Mouse (Mus musculus) adrenal gland, postnatal 10 days (tissue): Measurements from ENCODE around the gene Pcx. TPM values are rescaled to one million over a fixed set of nuclear protein-coding genes. Genes with fewer than 3 reads are reported as not detected.
"Not testable (repeated sequence)": the region's sequence is repeated elsewhere in the genome, so short reads cannot be mapped to it uniquely, and the experiment has no call there.

ENCODE experiments used
- DNase-seq: peaks from one replicate; pipeline ENCODE4 v3.0.0; 2021; ENCODE audit warnings: mixed read lengths
- total RNA-seq, 2 experiments: library from RNA; stranded (reverse); gene quantifications; 2 replicates each; pipeline ENCODE4 v1.2.3; 2021

Gene Pcx
- total RNA-seq, 2 experiments from 2014 or later: 330 to 427 TPM

DNA sequence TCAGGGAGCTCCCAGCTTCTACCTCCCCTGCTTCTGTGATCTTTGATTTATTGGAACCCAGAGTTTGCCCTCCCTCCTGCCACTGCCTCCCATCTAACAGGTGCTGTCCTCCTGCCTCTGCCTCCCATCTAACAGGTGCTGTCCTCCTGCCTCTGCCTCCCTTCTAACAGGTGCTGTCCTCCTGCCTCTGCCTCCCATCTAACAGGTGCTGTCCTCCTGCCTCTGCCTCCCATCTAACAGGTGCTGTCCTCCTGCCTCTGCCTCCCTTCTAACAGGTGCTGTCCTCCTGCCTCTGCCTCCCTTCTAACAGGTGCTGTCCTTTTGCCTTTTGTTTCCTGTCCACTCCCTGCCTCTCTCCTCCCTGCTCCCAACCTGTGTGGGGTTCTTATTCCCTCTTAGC lies 76.5 kb downstream of the Pcx start:
- DNase-seq: not testable (repeated sequence)

DNA sequence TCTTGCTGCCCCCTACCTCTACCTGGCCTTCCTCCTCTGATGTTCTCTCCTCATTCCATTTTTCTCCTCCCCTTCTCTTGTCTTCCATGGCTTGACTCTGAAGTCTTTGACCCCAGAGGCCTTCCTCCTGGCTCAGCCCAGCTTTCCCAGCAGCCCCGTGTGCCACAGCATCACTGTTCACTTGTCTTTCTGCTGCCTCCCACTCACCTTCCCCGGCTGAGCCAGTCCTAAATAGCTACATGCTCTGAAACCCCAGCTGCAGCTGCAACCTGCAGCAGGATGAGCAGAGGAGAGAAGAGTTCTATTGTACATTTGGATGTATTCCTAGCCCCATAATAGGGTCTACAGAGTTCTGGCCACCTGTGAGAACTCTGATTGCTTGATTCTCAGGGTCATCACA lies 77.2 kb downstream of the Pcx start:
- no peak for DNase-seq

DNA sequence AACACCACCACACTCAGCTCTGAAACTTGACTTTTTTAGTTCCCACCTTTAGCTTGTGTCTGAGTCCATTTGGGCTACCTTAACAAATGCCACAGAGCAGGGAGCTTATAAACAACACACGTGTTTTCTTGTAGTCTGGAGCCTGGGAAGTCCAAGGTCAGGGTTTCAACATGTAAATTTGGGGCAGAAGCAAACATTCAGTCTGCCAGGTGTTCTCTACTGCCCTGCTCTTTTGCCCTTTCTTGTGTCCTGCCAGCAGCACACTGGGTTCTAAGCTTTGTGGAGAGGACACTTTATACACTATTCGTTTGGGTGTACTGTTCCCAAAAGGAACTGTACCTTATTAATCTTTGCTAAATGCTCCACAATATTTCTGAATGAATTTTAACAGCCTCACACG lies 78.2 kb downstream of the Pcx start:
- peak; percentile 20 for DNase-seq

DNA sequence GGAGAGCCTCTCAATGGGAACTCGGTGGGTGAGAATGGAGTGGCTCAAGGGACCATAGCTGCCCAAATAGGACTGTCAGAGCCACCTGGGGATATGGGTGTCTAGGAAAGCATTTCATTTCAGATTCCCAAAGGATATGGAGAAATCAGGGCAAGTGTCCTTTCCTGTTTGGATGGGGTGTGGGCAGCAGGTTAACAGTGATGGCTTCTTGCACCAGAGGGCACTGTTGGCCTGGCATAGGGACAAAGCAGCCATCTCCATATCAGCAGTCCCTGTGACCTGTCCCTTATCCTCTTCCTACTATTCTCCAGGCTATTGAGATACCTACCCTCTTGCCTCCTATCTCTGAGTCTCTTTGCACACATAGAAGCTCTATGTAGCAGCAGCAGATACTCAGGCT lies 78.8 kb downstream of the Pcx start:
- peak; percentile 54 for DNase-seq

DNA sequence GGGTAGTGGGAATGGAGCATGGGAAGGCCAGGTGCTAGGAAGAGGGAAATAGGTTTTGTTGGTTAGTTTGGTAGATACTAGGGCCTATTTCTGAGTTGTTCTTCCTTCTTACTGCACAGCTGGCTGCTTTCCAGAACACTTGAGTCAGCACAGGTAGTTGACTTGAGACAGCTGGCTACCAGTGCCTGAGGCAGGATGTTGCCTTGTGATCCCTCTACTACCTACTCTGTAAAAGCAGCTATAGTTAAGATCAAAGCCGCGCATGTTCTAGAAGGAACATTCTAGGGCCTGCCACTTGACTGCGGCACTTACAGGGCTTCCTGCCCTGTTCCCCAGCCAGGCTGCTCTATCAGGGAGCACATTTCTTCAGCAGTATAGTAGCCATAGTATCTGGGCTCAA lies 79.8 kb downstream of the Pcx start:
- no peak for DNase-seq

DNA sequence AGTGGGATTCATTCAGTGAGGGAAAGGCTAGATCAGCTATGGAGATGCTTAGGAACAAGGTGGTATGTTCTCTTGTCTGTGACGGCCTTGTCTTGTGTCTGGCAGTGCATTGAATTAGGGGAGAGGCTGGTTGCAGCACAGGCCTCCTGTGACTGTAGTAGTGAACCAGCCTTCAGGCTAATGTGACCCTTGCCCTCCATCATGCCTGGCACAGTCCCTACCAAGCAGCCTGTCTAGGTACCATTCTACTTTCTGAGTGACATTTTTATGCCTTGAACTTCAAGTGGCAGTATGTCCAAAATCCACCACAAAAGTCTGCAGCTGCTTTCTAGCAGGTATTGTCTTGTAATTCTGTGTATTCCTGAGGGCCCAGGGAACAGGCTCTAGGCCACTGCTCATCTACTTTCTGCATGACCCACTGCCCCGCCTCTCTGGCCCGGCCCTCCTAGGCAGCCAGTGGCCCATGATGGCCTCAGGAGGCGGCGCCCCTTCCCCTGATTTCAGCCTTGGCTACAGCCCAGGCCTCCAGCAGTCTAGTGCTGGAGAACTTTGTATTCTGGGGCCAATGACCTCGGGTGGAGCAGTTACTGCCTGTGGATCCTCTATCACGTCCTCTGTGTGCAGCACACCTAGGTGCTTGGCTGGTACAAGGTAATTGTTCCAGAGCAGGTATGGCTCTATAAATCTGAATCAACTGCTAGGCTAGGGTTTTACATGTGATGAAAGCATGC lies 83.7 kb downstream of the Pcx start:
- no peak for DNase-seq

DNA sequence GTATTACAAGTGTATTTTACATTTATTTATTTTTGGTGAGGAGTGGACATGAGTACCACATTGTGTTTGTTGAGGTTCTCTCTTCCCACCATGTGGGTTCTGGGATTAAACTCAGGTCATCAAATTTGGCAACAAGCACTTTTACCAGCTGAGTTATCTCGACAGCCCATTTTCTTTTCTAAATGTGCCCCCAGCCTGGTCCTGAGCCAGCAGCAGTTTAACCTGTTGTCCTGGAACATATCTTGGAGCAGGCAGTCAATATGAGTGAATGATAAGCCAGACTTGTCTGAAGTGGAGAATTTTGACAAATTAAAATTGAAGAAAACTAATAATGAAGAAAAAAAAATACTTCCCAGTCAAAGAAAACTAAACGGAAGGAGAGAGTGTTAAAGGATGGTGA lies 85.8 kb downstream of the Pcx start:
- DNase-seq: no peak

DNA sequence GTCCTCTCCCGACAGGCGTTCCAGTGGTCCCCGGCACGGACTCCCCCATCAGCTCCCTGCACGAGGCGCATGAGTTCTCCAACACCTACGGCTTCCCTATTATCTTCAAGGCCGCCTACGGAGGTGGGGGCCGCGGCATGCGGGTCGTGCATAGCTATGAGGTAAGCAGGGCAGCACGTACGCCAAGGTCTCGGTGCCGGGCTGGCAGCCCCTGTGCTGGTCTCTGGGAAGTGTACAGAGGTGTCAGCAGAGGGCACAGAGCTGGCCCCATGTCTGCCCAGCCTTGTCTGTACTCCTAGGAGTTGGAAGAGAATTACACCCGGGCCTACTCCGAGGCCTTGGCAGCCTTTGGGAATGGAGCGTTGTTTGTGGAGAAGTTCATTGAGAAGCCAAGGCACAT lies 92.2 kb downstream of the Pcx start:
- DNase-seq: no peak

DNA sequence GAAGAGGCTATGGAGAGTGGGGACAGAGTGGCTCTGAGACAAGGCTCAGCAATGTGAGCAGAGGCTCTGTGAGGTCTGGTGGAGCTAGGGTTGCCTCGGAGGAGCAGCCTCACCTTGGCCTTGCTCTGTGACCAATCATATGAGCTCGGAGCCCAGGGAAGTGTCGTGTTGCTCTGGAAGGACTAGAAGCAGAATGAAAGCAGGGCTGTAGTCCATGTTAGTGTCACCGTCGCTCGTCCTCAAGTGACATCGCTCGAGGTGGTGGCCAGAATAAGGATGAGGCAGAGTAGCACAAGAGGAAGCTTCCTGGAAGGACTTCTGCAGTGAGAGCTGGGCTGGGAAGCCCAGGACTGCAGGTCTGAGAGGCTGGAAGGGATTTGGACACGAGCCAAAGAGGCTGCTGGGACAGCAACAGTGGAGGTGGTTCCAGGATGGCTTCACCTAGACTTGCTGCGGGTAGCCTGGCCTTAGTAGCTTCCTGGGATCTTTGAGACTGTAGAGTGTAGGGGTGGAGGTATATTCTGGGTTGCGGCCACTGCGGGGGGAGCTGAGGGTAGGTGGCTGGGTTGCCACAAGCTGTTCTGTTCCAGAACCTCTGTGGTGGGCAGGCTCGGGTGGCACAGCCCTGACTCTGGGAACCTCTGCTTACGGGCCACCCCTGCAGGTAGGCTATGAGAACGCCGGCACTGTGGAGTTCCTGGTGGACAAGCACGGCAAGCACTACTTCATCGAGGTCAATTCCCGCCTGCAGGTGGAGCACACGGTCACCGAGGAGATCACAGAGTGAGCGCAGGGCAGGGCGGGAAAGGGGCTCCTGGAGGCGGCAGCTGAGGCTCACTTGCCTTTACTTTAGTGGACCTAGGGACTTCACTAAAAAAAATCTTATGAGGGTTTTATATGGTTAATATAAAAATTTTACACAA lies 93.8 kb downstream of the Pcx start:
- peak; percentile 21 for DNase-seq

DNA sequence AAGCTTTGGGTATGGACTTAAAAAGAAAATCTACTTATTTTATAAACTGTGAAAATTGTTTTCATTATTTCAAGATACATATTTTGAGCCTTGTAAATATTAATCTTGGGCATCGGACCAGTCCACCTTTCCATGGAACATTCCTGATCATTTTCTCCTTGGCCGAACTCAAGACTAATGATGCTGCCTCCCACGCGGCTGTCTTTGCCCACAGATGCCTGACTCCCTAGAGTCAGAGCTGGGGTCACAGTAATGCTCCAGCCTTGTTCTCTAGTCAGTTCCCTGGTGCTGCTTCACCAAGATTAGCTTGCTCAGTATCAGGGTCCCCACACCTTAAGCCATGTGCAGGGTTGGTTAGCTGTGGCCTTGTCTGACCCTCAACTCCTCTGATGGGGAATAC lies 95.4 kb downstream of the Pcx start:
- DNase-seq: no peak

DNA sequence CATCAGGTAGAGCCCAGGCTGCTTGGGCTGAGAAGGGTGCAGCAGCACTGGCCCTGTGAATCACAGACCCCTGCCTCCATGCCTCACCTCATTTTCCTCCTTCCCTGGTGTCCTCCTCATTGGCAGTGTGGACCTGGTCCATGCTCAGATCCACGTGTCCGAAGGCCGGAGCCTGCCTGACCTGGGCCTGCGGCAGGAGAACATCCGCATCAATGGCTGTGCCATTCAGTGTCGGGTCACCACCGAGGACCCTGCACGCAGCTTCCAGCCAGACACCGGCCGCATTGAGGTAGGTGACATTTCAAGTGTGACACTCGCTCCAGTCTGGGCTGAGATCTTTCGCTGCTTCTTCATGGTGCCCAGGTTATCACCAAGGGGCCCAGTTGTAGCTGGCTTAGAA lies 97.1 kb downstream of the Pcx start:
- DNase-seq: no peak

DNA sequence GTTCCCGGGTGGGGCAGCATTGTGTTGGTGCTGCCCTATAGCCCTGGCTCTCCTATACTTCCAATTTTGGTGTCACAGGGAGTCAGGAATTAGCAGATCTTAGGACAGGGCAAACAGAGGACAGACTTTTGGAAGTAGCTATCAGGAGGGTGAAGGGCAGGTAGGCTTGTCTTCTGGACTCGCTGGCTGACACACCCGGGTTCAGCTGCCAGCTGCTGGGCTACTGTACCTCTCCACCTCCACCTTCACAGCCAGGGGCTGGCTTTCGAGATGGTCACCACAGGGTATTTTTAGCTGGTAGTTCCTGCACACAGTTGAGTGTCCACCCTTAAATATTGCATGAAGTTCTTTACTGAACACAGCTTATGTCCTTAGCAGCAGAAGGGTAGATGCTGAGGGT lies 98.2 kb downstream of the Pcx start:
- no peak for DNase-seq

DNA sequence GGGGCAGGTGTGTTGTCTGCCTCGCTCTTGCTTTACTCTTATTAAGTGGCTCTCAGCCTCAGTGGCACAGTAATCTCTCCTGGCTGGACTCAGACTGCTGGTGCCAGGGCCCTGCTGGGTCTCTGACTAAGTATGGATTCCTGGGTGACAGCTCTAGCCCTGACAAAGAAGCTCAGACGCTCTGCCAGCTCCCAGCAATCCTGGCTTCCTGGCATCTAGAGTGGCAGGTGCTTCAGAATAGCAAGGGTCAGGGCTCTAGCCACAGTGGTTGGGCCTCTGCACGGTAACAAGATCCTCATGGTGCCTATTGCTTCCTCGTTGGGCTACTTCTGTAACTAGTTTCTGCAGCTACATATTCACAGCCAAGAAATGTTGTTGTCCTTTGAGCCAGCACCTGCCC lies 99.8 kb downstream of the Pcx start:
- no peak for DNase-seq

DNA sequence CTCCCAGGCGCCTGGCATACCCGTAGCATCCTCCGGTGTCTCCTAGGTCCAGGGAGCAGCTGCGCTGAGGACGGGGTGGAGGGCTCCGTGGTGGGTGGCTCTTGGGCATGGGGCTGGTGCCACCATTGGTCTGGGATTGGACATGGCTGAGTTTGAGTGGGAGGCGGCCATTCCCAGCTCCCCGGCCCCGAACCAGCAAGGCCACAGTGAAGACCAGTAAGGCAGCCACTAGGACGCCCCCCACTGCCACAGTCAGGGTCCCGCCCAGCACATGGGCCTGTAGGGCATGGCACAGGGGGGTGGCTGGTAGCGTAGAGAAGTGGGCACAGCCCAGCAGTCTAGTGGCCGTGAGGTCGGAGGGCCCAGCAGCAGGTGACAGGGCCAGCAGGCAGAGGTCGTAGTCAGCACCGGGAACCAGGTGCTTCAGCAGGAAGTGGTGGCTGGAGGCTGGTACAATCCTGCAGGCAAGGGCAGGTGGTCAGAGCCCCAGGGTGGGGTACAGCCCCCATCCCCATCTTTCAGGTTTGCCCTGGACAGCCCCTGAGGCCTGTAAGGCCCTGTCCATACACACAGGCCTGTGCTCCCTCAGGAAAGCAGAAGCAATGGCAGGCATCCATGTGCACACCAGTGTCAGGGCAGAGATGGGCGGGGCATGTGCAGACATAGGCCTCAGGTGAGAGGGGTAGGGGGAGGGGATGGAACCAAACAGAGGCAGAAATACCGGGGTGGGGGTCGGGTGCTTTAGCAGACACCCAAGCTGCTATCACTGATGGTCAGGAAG lies 102.1 kb downstream of the Pcx start:
- DNase-seq: no peak

DNA sequence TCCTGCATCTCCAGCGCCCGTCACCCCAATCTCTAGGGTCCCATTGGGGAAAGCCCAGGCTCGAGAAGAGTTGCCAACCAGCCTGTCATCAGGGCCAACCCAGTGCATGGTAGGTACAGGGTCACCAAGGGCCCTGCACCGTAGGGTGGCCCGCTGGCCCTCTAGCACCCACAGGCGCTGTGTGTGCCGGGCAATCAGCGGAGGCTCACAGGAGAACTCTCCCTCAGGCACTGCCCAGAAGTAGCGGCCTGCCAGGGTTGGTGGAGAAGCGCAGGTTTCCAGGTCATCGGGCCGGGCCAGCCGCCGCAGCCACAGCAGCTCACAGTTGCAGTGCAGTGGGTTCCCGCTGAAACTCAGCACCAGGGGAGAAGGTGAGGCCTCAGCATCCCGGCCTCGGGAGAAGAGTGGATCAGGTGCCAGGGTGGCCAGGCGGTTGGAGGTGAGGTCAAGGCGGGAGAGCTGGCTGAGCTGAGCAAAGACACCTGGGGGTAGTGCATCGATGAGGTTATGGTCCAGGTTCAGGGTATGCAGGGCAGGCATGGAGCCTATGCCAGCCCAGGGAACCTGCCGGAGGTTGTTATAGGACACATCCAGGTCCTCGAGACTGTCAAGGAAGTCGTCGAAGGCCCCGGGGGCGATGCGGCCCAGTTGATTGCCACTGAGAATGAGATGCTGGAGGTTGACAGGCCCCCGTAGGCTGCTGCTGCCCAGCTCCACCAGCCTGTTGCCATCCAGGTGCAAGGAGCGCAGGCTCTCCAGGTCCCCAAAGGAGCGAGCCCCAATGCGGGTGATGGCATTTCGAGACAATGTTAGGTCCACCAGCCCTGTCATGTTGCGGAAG lies 103.4 kb downstream of the Pcx start:
- no peak for DNase-seq

DNA sequence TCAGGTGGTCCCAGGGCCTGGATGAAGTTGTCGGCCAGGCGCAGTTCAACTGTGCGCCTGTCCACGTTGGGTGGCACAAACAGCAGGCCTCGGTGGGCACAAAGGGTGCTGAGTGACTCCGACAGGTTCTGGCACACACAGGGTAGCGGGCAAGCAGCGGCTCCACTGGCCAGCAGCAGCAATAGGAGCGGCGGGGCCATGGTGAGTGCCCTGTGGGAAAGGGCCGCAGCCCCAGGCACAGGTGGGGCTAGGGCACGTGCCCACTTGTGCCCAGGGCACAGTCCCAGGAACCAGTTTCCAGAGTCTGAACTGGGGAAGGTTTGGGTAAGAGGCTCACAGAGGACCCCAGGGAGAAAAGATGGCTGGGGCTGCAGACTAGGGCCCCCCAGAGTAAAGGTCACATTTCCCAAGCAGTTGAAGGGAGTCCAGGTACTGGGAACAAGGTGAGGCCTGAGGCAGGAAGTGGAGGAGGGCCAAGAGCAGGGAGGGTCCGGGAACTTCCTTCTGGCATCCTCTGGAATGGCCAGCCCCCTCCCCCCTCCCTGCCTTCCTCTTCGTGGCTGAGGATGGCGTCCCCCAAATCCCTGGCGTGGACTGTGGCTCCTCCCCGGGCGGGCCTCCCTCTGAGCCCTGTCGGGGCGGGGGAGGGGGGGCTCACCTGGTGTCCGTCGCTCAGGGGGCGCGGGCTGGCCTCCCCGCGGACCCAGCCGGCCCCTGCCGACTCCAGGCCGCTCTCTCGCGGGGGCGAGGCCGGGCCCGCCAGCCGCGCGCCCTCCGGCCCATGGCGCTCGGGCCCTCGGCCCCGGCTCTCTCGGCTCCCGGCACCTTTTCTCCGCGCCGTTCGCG lies 104.3 kb downstream of the Pcx start:
- peak; percentile 22 for DNase-seq

DNA sequence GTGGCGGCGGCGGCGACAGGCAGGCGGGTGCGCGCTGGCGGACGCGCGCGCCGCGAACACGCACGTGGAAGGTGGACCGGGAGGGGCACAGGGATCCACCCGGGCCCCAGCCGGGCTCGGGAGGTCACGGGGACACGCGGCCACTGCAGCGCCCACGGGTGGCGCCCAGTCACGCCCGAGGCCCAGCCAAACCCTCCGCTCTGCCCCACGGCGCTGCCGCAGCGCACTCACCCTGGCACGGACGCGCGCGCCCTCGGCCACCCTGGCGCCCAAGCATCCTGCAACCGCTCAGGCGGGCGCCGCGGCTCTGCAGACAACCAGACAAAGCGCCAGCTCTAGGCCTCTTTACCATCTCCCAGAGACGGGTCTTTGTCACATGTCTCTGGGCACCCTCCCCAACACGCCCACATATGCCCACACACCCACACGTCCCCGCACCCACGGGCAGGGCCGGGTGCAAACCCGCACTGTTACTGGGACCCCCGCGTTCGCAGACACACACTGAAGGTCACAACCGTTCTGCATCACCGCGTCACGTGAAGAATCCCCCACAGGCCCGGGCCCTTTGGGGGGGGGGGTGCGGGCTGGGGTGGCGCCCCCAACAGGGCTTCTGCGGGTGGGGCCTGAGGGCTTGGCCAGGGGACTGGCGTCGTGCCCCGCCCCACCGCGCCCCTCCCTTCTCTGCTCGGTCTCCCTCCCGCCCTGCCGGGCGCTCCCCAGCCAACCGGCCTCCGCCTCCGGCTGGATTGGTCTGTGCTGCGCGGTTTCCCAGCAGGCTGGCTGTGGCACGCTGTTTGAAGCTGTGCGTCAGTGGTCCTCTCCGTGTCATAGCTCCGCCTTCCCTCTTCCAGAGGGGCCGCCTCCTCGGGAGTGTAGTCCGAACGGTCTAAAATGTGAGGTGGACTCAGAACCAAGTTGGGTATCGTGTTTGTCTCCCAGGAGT lies 105.2 kb downstream of the Pcx start, which contains the start of gene Lrfn4:
TSS of gene Lrfn4 (minus strand) at position 517 of the 943 bp plus-strand sequence.
- peak; percentile 89 for DNase-seq

DNA sequence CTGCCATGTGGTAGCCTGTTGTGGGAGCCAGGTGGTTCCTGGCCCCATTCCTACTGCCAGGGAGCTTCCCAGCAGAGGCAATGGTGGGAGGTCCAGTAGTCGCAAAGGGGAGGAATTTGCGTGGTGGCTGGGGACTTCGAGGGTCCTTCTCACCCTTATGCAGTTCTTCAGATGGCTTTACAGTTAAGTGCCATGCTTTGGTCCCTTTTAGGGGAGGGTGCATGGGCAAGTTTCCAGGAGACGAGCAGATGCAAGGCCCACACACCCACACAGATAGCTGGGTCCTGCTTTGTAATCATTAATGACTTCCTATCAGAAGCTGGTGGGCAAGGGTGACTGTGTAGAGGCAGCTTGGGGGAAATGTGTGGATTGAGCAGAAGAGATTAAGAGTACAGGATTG lies 106.3 kb downstream of the Pcx start:
- no peak for DNase-seq

DNA sequence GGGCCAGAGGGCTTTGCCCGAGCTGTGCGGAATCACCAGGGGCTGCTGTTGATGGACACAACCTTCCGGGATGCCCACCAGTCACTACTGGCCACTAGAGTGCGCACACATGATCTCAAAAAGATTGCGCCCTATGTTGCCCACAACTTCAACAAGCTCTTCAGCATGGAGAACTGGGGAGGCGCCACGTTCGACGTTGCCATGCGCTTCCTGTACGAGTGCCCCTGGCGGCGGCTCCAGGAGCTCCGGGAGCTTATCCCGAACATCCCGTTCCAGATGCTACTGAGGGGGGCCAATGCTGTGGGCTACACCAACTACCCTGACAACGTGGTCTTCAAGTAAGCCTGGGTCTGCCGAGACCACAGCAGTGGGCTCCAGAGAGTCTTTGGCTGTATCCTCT lies 107.9 kb downstream of the Pcx start:
- no peak for DNase-seq

DNA sequence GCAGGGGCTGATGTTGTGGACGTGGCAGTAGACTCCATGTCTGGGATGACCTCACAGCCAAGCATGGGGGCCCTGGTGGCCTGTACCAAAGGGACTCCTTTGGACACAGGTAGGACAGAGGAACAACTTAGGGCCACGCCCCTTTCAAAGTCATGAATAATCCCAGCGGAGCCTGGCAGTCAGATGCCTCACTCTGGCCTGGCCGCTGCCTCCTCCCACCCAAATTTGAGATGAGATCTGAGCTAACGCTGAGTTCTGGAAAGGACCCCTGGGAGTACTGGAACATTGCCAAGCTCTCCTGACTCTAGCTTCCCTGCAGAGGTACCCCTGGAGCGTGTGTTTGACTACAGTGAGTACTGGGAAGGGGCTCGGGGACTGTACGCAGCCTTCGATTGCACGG lies 109.2 kb downstream of the Pcx start:
- DNase-seq: no peak
